Mouse (Mus musculus) large intestine, adult 2 months (tissue): ENCODE measurements at regions not wholly inside any gene's neighbourhood (a gene's known extent, or its start where the extent isn't known, plus 50 kb on each side); places are given as distances from the start of the nearest gene placed in this dataset.

Experiments used
- DNase-seq: peaks from one replicate; pipeline ENCODE4 v3.0.0-alpha.2; 2012; ENCODE audit warnings: low read depth, low spot score
- WGBS: fragments of 180-500 bp; shearing (Covaris S2); methylation state at CpG from one replicate; pipeline ENCODE4 v1.1.7; 2018; 5-methylcytosine and 5-hydroxymethylcytosine counted together

DNA sequence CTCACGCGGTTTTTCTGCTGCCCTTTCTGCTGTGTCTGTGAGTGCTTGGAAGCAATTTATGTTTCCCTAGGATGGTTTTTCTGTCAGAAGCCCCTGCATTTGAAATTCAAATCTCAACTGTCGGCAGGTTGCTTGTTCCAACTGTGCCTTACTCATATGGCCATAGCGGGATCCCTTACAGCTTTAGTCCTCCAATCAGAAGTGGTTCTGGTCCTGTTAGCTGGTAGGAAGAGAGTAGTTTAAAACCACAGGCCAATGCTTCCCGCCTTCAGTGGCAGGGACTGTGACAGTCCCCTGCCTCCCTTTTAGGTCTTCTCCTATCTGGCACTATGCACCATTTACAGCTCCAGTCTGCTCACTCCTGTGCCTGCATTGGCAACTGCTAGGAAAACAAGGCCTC is 178.6 kb upstream of the Ogfrl1 start:
- 82% methylated on average over 5 of the region's 5 CpGs for WGBS
- no peak for DNase-seq

- no peak for DNase-seq
- 67% methylated on average over 6 of the region's 6 CpGs for WGBS
These were observed 172.1 kb upstream of the B3gat2 start for GRCm38 (mm10) chr1:23589414-23589942.

GRCm38 (mm10) chr1:23602710-23603291 is 158.8 kb upstream of the B3gat2 start:
- no peak for DNase-seq
- 75% methylated on average over 4 of the region's 4 CpGs for WGBS

- no peak for DNase-seq
- WGBS: 62% methylated on average over 4 of the region's 4 CpGs
These were observed 132.2 kb upstream of the B3gat2 start for GRCm38 (mm10) chr1:23629366-23629765.

DNA sequence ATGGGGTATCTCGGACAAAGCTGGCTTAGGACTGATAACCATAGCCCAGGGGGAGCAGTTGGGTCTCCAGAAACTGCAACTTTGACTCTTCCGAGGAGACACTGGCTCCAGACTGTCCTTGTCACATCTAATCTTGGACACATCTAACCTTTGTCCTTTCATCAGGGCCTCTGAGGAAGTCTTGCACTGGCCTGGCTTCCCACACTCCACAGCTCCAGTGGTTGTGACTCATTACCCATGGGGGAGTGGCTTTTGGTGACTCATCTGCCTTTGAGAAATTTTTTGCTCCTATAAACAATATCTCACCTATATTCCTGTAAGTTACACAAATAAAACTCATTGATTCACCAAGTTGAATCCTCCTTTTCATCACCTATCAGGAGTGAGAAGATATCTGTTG is 116.5 kb upstream of the B3gat2 start:
- 70% methylated on average over 2 of the region's 2 CpGs for whole genome bisulfite sequencing
- DNase-seq: no peak

GRCm38 (mm10) chr1:23648875-23649506 is 112.6 kb upstream of the B3gat2 start:
- WGBS: 71% methylated on average over 7 of the region's 7 CpGs

GRCm38 (mm10) chr1:23649886-23650285 is 111.7 kb upstream of the B3gat2 start:
- WGBS: 64% methylated on average over 4 of the region's 4 CpGs
- DNase-seq: no peak

More at GRCm38 (mm10) chr1:23648875-23649506, 112.6 kb upstream of the B3gat2 start:
- no peak for DNase-seq

- WGBS: 89% methylated on average over 4 of the region's 4 CpGs
- DNase-seq: no peak
These were observed 107.9 kb upstream of the B3gat2 start for GRCm38 (mm10) chr1:23653628-23654027.

DNA sequence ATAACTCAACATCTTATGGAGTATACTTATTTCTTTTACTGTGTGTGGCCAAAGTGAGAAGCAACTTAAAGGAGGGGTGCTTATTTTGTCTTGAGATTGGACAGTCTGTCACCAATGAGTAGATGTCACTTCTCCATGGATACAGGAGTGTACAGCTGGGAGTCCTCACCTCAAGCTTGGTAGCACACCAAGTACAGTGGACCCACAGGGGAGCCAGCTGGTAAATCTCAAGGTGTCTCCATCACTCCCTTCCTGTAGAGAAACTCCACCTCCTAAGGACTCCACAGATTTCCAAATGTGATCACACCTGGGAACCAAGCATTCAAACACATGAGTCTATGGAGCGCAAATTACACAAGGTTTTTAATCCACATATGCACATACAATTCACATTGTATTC is 105.8 kb upstream of the B3gat2 start:
- no peak for DNase-seq
- 96% methylated on average over 1 of the region's 1 CpGs for WGBS

GRCm38 (mm10) chr1:23656302-23656701 is 105.3 kb upstream of the B3gat2 start:
- DNase-seq: no peak
- 68% methylated on average over 12 of the region's 12 CpGs for WGBS

- no peak for DNase-seq
- WGBS: 68% methylated on average over 8 of the region's 8 CpGs
These were observed 104.8 kb upstream of the B3gat2 start for GRCm38 (mm10) chr1:23656718-23657117.

DNA sequence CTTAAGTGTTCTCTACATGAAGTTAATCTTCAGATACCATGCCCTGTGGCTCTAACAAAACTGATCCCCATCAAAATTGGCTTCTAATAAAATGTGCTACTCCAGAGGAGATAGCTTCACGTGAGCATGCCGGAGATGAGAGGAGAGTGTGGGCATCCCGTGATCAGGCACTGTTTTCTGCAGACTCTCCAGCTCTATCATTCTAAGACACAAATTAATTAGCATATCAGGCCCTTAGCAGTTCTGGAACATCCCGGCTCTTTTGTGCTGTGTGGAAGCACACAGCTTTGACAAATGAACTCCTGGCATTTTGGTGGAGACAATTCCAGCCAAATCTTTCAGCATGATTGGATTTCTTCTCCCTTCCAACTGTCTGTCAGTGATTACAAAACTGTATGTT is 91.0 kb upstream of the B3gat2 start:
- no peak for DNase-seq
- WGBS: 81% methylated on average over 4 of the region's 4 CpGs

GRCm38 (mm10) chr1:23674357-23674756 is 87.2 kb upstream of the B3gat2 start:
- no peak for DNase-seq
- 90% methylated on average over 6 of the region's 6 CpGs for WGBS

DNA sequence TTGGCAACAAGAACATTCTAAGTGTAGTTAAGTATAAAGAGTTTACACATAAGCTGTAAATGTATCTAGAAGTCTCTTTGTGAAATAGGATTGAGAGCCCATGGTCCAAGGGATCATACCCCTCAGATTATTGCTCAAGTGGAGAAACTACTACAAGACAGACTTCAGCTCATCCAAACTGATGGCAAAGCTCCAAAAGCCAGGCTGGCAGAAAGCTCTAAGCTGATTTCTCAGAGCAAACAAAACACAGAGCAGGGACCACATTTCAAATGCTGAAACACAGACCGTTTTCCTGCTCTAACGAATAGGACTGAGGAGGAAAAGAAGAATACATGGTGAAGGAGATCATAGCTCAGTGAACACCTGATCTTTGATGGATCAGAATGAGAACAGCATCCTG is 85.3 kb upstream of the B3gat2 start:
- 70% methylated on average over 2 of the region's 2 CpGs for WGBS
- DNase-seq: no peak

- 84% methylated on average over 7 of the region's 7 CpGs for WGBS
These were observed 72.2 kb upstream of the B3gat2 start for GRCm38 (mm10) chr1:23689398-23689797.

GRCm38 (mm10) chr1:23705489-23705888 is 56.1 kb upstream of the B3gat2 start:
- DNase-seq: no peak
- WGBS: 21% methylated on average over 6 of the region's 6 CpGs

More at GRCm38 (mm10) chr1:23689398-23689797, 72.2 kb upstream of the B3gat2 start:
- no peak for DNase-seq

DNA sequence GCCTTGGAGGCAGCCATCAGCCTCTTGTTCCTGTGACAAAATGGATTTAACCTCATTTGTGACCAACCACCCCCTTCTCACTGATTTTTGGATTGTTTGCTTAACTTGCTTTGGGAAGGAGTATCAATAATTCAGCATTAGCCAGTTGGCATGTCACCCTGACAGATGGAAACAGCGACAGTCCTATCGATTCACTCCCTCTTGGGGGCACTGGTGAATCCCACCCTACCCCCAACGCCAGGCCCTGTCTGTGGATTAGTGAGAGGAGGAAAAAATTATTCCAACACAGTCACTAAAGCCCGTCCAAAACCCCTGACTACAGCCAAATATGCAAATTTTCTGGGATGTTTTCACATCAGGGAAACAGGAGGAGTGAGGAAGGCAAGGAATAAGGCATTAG is 55.1 kb upstream of the B3gat2 start:
- 54% methylated on average over 4 of the region's 4 CpGs for WGBS

More for the DNA sequence above, 55.1 kb upstream of the B3gat2 start:
- DNase-seq: no peak
